Mouse (Mus musculus): ENCODE measurements at regions not wholly inside any gene's neighbourhood (a gene's known extent, or its start where the extent isn't known, plus 50 kb on each side); places are given as distances from the start of the nearest gene placed in this dataset.

GRCm38 (mm10) chr16:47754671-47755070, 528.9 kb upstream of the Dppa4 start:
- ATAC-seq (ENCODE audit: extremely low read depth, insufficient number of reproducible peaks, low FRiP score, poor library complexity, severe bottlenecking), result no peak
- no peaks in the 10 kb centered on the region for H3K36me3 ChIP-seq (replicated peaks)
- no peaks in the 10 kb centered on the region for H3K4me1 ChIP-seq (ENCODE audit: insufficient read depth, low read depth, low read length)
- H3K4me3 ChIP-seq (ENCODE audit: low read depth, low read length), result no peak overlapping the region
- no peaks in the 10 kb centered on the region for H3K27me3 ChIP-seq (ENCODE audit: insufficient read depth, low read length)
- DNase-seq (ENCODE audit: low spot score), result no peak
- H3K9me3 ChIP-seq (replicated peaks), result no peaks in the 10 kb centered on the region
- TF ChIP-seq GATA1 (IDR thresholded peaks at IDR 0.05; ENCODE audit: borderline replicate concordance, low read length), result no peak
- no peak for TF ChIP-seq POLR2AphosphoS5 (IDR thresholded peaks at IDR 0.05; ENCODE audit: insufficient replicate concordance, low read depth, low read length)
- no peak for TF ChIP-seq CTCF (IDR thresholded peaks at IDR 0.05; ENCODE audit: low read depth, low read length)
- TF ChIP-seq GATA2 (IDR thresholded peaks at IDR 0.05; ENCODE audit: borderline replicate concordance, low read depth, low read length), result no peak
- TF ChIP-seq TAL1 (conservative IDR thresholded peaks at IDR 0.05; ENCODE audit: low read depth, low read length), result no peak

GRCm38 (mm10) chr16:47758296-47758695, 525.2 kb upstream of the Dppa4 start:
- no peaks in the 10 kb centered on the region for H3K36me3 ChIP-seq (replicated peaks)
- H3K4me3 ChIP-seq (ENCODE audit: low read depth, low read length), result no peak overlapping the region
- no peak for ATAC-seq (ENCODE audit: extremely low read depth, insufficient number of reproducible peaks, low FRiP score, poor library complexity, severe bottlenecking)
- no peak for DNase-seq (ENCODE audit: low spot score)
- H3K9me3 ChIP-seq (replicated peaks), result no peaks in the 10 kb centered on the region
- no peaks in the 10 kb centered on the region for H3K27me3 ChIP-seq (ENCODE audit: insufficient read depth, low read length)
- TF ChIP-seq POLR2AphosphoS5 (IDR thresholded peaks at IDR 0.05; ENCODE audit: insufficient replicate concordance, low read depth, low read length) (no peak), GATA2 (IDR thresholded peaks at IDR 0.05; ENCODE audit: borderline replicate concordance, low read depth, low read length) (no peak), CTCF (IDR thresholded peaks at IDR 0.05; ENCODE audit: low read depth, low read length) (no peak), TAL1 (conservative IDR thresholded peaks at IDR 0.05; ENCODE audit: low read depth, low read length) (no peak), GATA1 (IDR thresholded peaks at IDR 0.05; ENCODE audit: borderline replicate concordance, low read length) (no peak)
- no peaks in the 10 kb centered on the region for H3K4me1 ChIP-seq (ENCODE audit: insufficient read depth, low read depth, low read length)

DNA sequence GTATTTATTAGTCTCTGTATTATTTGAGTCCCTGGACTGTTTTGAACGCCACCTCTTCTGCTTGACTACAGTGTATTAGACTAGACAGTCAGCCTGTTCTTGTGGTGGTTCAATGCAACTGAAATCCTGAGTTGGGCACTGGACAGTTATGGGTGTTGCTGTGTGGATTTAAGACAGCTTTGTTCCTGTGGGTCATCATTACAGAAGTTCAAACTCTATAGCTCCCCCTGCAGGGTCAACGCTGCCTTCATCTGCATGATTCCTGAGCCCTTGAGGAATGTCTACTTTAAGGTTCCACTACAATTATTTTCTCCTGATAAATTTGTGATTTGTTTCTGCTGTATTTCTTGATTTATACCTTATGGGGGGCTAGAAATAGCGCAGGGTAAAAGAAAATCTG, 517.8 kb upstream of the Dppa4 start:
- Histone ChIP-seq H3K4me3 (ENCODE audit: low read depth, low read length) (no peak overlapping the region), H3K36me3 (replicated peaks) (no peaks in the 10 kb centered on the region), H3K27me3 (ENCODE audit: insufficient read depth, low read length) (no peaks in the 10 kb centered on the region), H3K9me3 (replicated peaks) (no peaks in the 10 kb centered on the region), H3K4me1 (ENCODE audit: insufficient read depth, low read depth, low read length) (no peaks in the 10 kb centered on the region)
- ATAC-seq (ENCODE audit: extremely low read depth, insufficient number of reproducible peaks, low FRiP score, poor library complexity, severe bottlenecking) (no peak), DNase-seq (ENCODE audit: low spot score) (no peak)
- TF ChIP-seq TAL1 (conservative IDR thresholded peaks at IDR 0.05; ENCODE audit: low read depth, low read length) (no peak), GATA2 (IDR thresholded peaks at IDR 0.05; ENCODE audit: borderline replicate concordance, low read depth, low read length) (no peak), CTCF (IDR thresholded peaks at IDR 0.05; ENCODE audit: low read depth, low read length) (no peak), POLR2AphosphoS5 (IDR thresholded peaks at IDR 0.05; ENCODE audit: insufficient replicate concordance, low read depth, low read length) (no peak), GATA1 (IDR thresholded peaks at IDR 0.05; ENCODE audit: borderline replicate concordance, low read length) (no peak)

DNA sequence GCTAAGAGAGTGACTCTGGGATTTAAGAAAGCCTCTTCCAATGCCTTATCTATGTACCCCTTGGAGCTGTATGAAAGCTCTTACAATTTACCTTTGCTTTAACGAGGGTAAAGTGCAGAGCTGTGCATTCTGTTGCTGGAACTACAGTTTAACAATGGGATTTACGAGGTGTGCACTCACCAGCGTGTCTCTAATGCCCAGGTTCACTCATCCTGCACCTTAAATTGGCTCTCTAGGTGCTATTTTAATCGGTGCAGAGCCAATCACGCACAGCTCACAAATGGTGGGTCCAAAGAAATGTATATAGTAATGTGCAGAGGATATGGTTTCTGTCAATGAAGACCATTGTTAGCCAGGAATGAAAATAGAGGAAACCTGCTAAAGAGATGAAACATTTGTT, 495.0 kb upstream of the Dppa4 start:
- Histone ChIP-seq H3K4me3 (ENCODE audit: low read depth, low read length) (no peak overlapping the region), H3K36me3 (replicated peaks) (no peaks in the 10 kb centered on the region), H3K27me3 (ENCODE audit: insufficient read depth, low read length) (no peaks in the 10 kb centered on the region), H3K9me3 (replicated peaks) (no peaks in the 10 kb centered on the region), H3K4me1 (ENCODE audit: insufficient read depth, low read depth, low read length) (no peaks in the 10 kb centered on the region)
- ATAC-seq (ENCODE audit: extremely low read depth, insufficient number of reproducible peaks, low FRiP score, poor library complexity, severe bottlenecking) (no peak), DNase-seq (ENCODE audit: low spot score) (no peak)
- TF ChIP-seq POLR2AphosphoS5 (IDR thresholded peaks at IDR 0.05; ENCODE audit: insufficient replicate concordance, low read depth, low read length) (no peak), GATA1 (IDR thresholded peaks at IDR 0.05; ENCODE audit: borderline replicate concordance, low read length) (no peak), GATA2 (IDR thresholded peaks at IDR 0.05; ENCODE audit: borderline replicate concordance, low read depth, low read length) (no peak)

- no peaks in the 10 kb centered on the region for H3K9me3 ChIP-seq (replicated peaks)
- H3K27me3 ChIP-seq (ENCODE audit: insufficient read depth, low read length), result no peaks in the 10 kb centered on the region
- DNase-seq (ENCODE audit: low spot score), result no peak
- H3K4me3 ChIP-seq (ENCODE audit: low read depth, low read length), result no peak overlapping the region
- no peak for ATAC-seq (ENCODE audit: extremely low read depth, insufficient number of reproducible peaks, low FRiP score, poor library complexity, severe bottlenecking)
- H3K4me1 ChIP-seq (ENCODE audit: insufficient read depth, low read depth, low read length), result no peaks in the 10 kb centered on the region
- no peaks in the 10 kb centered on the region for H3K36me3 ChIP-seq (replicated peaks)
- TF ChIP-seq GATA1 (IDR thresholded peaks at IDR 0.05; ENCODE audit: borderline replicate concordance, low read length) (no peak), TAL1 (conservative IDR thresholded peaks at IDR 0.05; ENCODE audit: low read depth, low read length) (no peak), GATA2 (IDR thresholded peaks at IDR 0.05; ENCODE audit: borderline replicate concordance, low read depth, low read length) (no peak), POLR2AphosphoS5 (IDR thresholded peaks at IDR 0.05; ENCODE audit: insufficient replicate concordance, low read depth, low read length) (no peak), CTCF (IDR thresholded peaks at IDR 0.05; ENCODE audit: low read depth, low read length) (no peak)
These were observed 492.9 kb upstream of the Dppa4 start for GRCm38 (mm10) chr16:47790666-47791065.

DNA sequence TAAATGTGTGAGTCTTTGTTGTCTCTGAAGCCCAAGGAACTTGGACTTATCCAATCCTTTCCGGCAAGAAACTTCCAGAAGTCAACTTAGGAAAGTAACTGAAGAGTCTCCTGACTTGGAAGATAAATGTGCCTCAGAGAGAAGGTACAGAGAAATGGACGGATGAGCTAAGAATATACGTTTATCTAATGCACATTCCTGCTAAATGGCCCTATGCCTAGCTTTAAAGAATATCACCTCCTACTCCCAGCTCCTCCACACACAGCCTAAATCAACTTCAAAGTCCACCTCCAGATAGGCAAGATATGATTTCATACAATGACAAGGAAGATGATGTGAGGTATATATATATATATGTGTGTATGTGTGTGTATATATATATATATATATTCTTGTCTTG, 492.1 kb upstream of the Dppa4 start:
- Histone ChIP-seq H3K36me3 (replicated peaks) (no peaks in the 10 kb centered on the region), H3K4me3 (ENCODE audit: low read depth, low read length) (no peak overlapping the region), H3K9me3 (replicated peaks) (no peaks in the 10 kb centered on the region), H3K27me3 (ENCODE audit: insufficient read depth, low read length) (no peaks in the 10 kb centered on the region), H3K4me1 (ENCODE audit: insufficient read depth, low read depth, low read length) (no peaks in the 10 kb centered on the region)
- TF ChIP-seq GATA2 (IDR thresholded peaks at IDR 0.05; ENCODE audit: borderline replicate concordance, low read depth, low read length) (no peak), CTCF (IDR thresholded peaks at IDR 0.05; ENCODE audit: low read depth, low read length) (no peak), TAL1 (conservative IDR thresholded peaks at IDR 0.05; ENCODE audit: low read depth, low read length) (no peak), GATA1 (IDR thresholded peaks at IDR 0.05; ENCODE audit: borderline replicate concordance, low read length) (no peak)
- DNase-seq (ENCODE audit: low spot score) (no peak), ATAC-seq (ENCODE audit: extremely low read depth, insufficient number of reproducible peaks, low FRiP score, poor library complexity, severe bottlenecking) (no peak)

DNA sequence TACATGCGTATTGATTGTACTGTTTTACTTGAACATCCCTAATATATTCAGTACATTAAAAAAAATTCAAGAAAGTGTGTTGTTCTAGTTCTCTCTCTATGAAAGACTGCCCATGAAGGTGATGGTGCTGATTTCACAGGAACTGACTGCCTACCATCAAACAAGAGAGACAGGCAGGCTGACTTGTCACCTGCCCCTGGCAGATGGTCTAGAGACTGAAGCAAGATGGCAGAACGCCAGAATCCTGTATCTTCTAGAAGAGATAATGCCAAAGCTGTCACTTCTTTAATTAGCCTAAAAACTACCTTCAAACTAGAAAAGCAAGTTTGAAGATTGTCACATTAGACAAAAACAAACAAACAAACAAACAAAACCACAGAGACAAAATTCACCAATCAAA, 484.7 kb upstream of the Dppa4 start:
- TF ChIP-seq GATA1 (IDR thresholded peaks at IDR 0.05; ENCODE audit: borderline replicate concordance, low read length) (no peak), TAL1 (conservative IDR thresholded peaks at IDR 0.05; ENCODE audit: low read depth, low read length) (no peak)
- ATAC-seq (ENCODE audit: extremely low read depth, insufficient number of reproducible peaks, low FRiP score, poor library complexity, severe bottlenecking) (no peak), DNase-seq (ENCODE audit: low spot score) (no peak)
- no peaks in the 10 kb centered on the region for H3K4me1 ChIP-seq (ENCODE audit: insufficient read depth, low read depth, low read length)
- H3K4me3 ChIP-seq (ENCODE audit: low read depth, low read length), result no peak overlapping the region
- no peaks in the 10 kb centered on the region for H3K27me3 ChIP-seq (ENCODE audit: insufficient read depth, low read length)
- H3K36me3 ChIP-seq (replicated peaks), result no peaks in the 10 kb centered on the region
- H3K9me3 ChIP-seq (replicated peaks), result no peaks in the 10 kb centered on the region
